Mouse (Mus musculus) lung, postnatal 14 days (tissue): ENCODE measurements at regions not wholly inside any gene's neighbourhood (a gene's known extent, or its start where the extent isn't known, plus 50 kb on each side); places are given as distances from the start of the nearest gene placed in this dataset.
A peak's percentile ranks its signal among the peaks of the same experiment; 100 is the strongest.
"Not testable (repeated sequence)": the region's sequence is repeated elsewhere in the genome, so short reads cannot be mapped to it uniquely, and the experiment has no call there.

Experiments
- DNase-seq: peaks from one replicate; pipeline ENCODE4 v3.0.0; 2021

- peak; percentile 49 for DNase-seq
Measured at GRCm38 (mm10) chr4:4708261-4708660, 84.9 kb downstream of the Impad1 start.

GRCm38 (mm10) chr4:4699102-4699501 is 94.1 kb downstream of the Impad1 start:
- DNase-seq: no peak

- DNase-seq: no peak
Measured at GRCm38 (mm10) chr4:4695413-4695812, 97.7 kb downstream of the Impad1 start.

- DNase-seq: no peak
Measured at GRCm38 (mm10) chr4:4686920-4687319, 106.2 kb downstream of the Impad1 start.

- no peak for DNase-seq
Measured at GRCm38 (mm10) chr4:4674607-4675006, 118.5 kb downstream of the Impad1 start.

- DNase-seq: no peak
Measured at GRCm38 (mm10) chr4:4650251-4650650, 142.9 kb downstream of the Impad1 start.

GRCm38 (mm10) chr4:4645264-4645663 is 147.9 kb downstream of the Impad1 start:
- DNase-seq: no peak

- no peak for DNase-seq
Measured at GRCm38 (mm10) chr4:4636258-4636657, 156.9 kb downstream of the Impad1 start.

GRCm38 (mm10) chr4:4635856-4636255 is 157.3 kb downstream of the Impad1 start:
- DNase-seq: no peak

GRCm38 (mm10) chr4:4635338-4635737 is 157.8 kb downstream of the Impad1 start:
- no peak for DNase-seq

- DNase-seq: no peak
Measured at GRCm38 (mm10) chr4:4634646-4635045, 158.5 kb downstream of the Impad1 start.

- no peak for DNase-seq
Measured at GRCm38 (mm10) chr4:4630750-4631149, 162.4 kb downstream of the Impad1 start.

GRCm38 (mm10) chr4:4629251-4629650 is 163.9 kb downstream of the Impad1 start:
- DNase-seq: no peak

GRCm38 (mm10) chr4:4623840-4624239 is 169.3 kb downstream of the Impad1 start:
- DNase-seq: no peak

- not testable (repeated sequence) for DNase-seq
Measured at GRCm38 (mm10) chr4:4620135-4620534, 173.0 kb downstream of the Impad1 start.

- DNase-seq: no peak
Measured at GRCm38 (mm10) chr4:4614577-4614976, 178.6 kb downstream of the Impad1 start.
